Mouse (Mus musculus): Measurements from ENCODE around the gene Fv1. TPM values are rescaled to one million over a fixed set of nuclear protein-coding genes. Genes with fewer than 3 reads are reported as not detected.

Fv1 gene
- polyA plus RNA-seq, 1 experiment from 2014 or later = 12.9 TPM

GRCm38 (mm10) chr4:147888237-147888636 lies 19.5 kb downstream of the Fv1 start:
- no peak overlapping the region for H3K4me3 ChIP-seq (replicated peaks)
- 93% methylated on average over 4 of the region's 4 CpGs for WGBS
- H3K4me2 ChIP-seq = no peak overlapping the region
- no peaks in the 10 kb centered on the region for H3K27me3 ChIP-seq
- H3K36me3 ChIP-seq = peaks cover 94% of the 10 kb centered on the region
- H3K9ac ChIP-seq = no peak overlapping the region
- ATAC-seq (replicated peaks; ENCODE audit: low FRiP score) = no peak
- H3K4me1 ChIP-seq = no peaks in the 10 kb centered on the region
- no peaks in the 10 kb centered on the region for H3K9me3 ChIP-seq (replicated peaks)
- no peak overlapping the region for H3K27ac ChIP-seq

DNA sequence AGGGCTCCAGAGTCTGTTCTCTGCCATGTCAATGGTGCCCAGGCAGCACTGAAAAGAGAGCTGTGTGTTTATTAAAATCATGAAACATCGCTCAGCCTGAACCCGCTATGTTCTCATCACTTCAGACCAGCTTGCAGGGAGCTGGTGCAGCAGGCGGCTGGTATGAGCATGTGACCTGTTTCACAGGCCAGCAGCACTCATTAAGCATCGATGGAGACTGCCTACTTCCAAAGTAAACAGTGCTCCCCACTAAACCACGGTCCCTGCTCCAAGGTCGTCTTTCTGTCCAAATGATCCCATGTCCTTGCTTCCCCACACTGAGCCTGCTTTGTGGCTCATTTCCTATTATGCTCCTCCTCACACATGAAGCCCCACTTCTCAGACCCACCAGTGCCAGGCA lies 21.6 kb downstream of the Fv1 start:
- WGBS = 85% methylated on average over 6 of the region's 6 CpGs
- no peak for ATAC-seq (replicated peaks; ENCODE audit: low FRiP score)
- H3K9me3 ChIP-seq (replicated peaks) = no peaks in the 10 kb centered on the region
- no peak overlapping the region for H3K27ac ChIP-seq
- peaks cover 93% of the 10 kb centered on the region for H3K36me3 ChIP-seq
- H3K4me1 ChIP-seq = no peaks in the 10 kb centered on the region
- H3K4me2 ChIP-seq = no peak overlapping the region
- H3K9ac ChIP-seq = no peak overlapping the region
- H3K4me3 ChIP-seq (replicated peaks) = no peak overlapping the region
- no peaks in the 10 kb centered on the region for H3K27me3 ChIP-seq

- no peak overlapping the region for H3K4me2 ChIP-seq
- H3K9ac ChIP-seq = no peak overlapping the region
- H3K4me1 ChIP-seq = no peaks in the 10 kb centered on the region
- H3K4me3 ChIP-seq (replicated peaks) = no peak overlapping the region
- H3K27me3 ChIP-seq = no peaks in the 10 kb centered on the region
- H3K9me3 ChIP-seq (replicated peaks) = no peaks in the 10 kb centered on the region
- WGBS = 92% methylated on average over 4 of the region's 4 CpGs
- no peak for ATAC-seq (replicated peaks; ENCODE audit: low FRiP score)
- peaks cover 97% of the 10 kb centered on the region for H3K36me3 ChIP-seq
- no peak overlapping the region for H3K27ac ChIP-seq
Observed at GRCm38 (mm10) chr4:147895815-147896330, 27.1 kb downstream of the Fv1 start.

GRCm38 (mm10) chr4:147896411-147896810 lies 27.6 kb downstream of the Fv1 start:
- Histone ChIP-seq H3K27ac (no peak overlapping the region), H3K4me1 (no peaks in the 10 kb centered on the region), H3K27me3 (no peaks in the 10 kb centered on the region), H3K4me2 (no peak overlapping the region), H3K9me3 (replicated peaks) (no peaks in the 10 kb centered on the region), H3K36me3 (peaks cover 91% of the 10 kb centered on the region), H3K4me3 (replicated peaks) (no peak overlapping the region), H3K9ac (no peak overlapping the region)
- 68% methylated on average over 1 of the region's 1 CpGs for WGBS
- ATAC-seq (replicated peaks; ENCODE audit: low FRiP score) = no peak

DNA sequence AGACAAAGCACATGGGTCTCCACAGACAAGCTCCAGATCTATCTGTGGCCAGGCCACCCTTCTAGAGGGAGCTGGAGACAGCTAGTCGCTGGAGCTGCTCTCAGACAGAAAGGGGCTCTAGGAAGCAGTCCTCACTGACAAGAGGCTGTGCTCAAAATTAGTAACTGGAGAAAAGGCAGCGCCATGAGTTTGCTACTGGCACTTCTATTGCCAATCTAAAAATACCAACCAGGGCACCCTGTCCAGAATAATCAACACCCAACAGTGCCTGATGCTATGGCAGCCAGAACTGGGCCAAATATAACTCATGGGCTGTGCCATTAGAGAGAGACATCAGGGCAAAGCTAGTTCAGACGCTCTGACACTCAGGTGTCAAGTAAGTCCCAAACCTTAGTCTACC lies 28.6 kb downstream of the Fv1 start:
- no peak for ATAC-seq (replicated peaks; ENCODE audit: low FRiP score)
- H3K4me2 ChIP-seq = no peak overlapping the region
- H3K9me3 ChIP-seq (replicated peaks) = no peaks in the 10 kb centered on the region
- H3K4me1 ChIP-seq = no peaks in the 10 kb centered on the region
- H3K9ac ChIP-seq = no peak overlapping the region
- H3K27ac ChIP-seq = no peak overlapping the region
- no peaks in the 10 kb centered on the region for H3K27me3 ChIP-seq
- H3K4me3 ChIP-seq (replicated peaks) = no peak overlapping the region
- WGBS = 84% methylated on average over 3 of the region's 3 CpGs
- H3K36me3 ChIP-seq = peaks cover 91% of the 10 kb centered on the region

DNA sequence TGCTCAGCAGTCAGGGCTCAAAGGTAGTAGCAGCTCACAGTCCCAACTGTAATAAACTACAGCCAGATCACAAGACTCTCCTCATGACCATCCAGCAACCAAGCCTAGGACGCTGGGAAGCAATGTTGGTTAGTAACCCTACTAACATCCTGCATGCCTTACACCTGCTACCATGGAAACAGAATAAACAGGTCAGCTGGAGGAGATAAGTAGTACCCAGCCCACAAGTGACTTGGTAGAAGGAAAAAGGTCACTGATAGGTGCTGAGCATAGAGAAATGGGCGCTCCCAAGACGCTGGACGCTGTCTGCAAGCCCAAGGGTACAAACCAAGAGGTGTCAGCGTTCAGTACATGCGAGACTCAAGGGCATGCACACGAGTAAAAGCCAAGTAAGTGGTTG lies 31.7 kb downstream of the Fv1 start:
- no peak for ATAC-seq (replicated peaks; ENCODE audit: low FRiP score)

GRCm38 (mm10) chr4:147902906-147903500 lies 34.2 kb downstream of the Fv1 start:
- no peak overlapping the region for H3K9ac ChIP-seq
- H3K4me3 ChIP-seq (replicated peaks) = no peak overlapping the region
- no peak overlapping the region for H3K4me2 ChIP-seq
- 91% methylated on average over 12 of the region's 12 CpGs for WGBS
- H3K9me3 ChIP-seq (replicated peaks) = no peaks in the 10 kb centered on the region
- no peak for ATAC-seq (replicated peaks; ENCODE audit: low FRiP score)
- no peaks in the 10 kb centered on the region for H3K27me3 ChIP-seq
- no peak overlapping the region for H3K27ac ChIP-seq
- peaks cover 46% of the 10 kb centered on the region for H3K36me3 ChIP-seq
- H3K4me1 ChIP-seq = peaks cover 13% of the 10 kb centered on the region

More for the DNA sequence above, 31.7 kb downstream of the Fv1 start:
- Histone ChIP-seq H3K36me3 (peaks cover 71% of the 10 kb centered on the region), H3K27me3 (no peaks in the 10 kb centered on the region), H3K4me2 (no peak overlapping the region), H3K4me1 (peaks cover 13% of the 10 kb centered on the region), H3K4me3 (replicated peaks) (no peak overlapping the region), H3K9me3 (replicated peaks) (no peaks in the 10 kb centered on the region), H3K9ac (no peak overlapping the region), H3K27ac (no peak overlapping the region)
- WGBS = 90% methylated on average over 7 of the region's 7 CpGs

DNA sequence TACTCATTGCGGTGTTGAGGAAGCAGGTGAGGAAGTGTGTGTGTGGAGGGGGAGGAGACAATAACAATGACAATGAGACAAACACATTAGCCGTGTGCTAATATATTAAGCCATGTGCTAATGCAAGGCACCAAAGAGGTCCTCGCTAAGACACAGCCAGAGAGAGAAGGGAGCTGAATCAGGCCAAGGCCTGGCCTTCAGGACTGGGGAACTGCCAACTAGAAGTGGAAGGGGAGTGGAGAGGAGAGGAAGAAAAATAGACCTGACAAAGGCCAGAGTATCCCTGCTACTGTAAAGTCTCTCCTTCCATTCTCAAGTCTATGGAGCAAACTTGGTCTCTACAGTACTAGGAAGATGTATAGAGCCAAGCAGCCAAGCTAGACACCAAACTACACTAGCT lies 34.8 kb downstream of the Fv1 start:
- peak overlapping the region; percentile 89 for H3K9ac ChIP-seq
- peaks cover 13% of the 10 kb centered on the region for H3K4me1 ChIP-seq
- H3K9me3 ChIP-seq (replicated peaks) = no peaks in the 10 kb centered on the region
- no peak for ATAC-seq (replicated peaks; ENCODE audit: low FRiP score)
- H3K27ac ChIP-seq = no peak overlapping the region
- no peaks in the 10 kb centered on the region for H3K27me3 ChIP-seq
- peak overlapping the region; percentile 97 for H3K4me3 ChIP-seq (replicated peaks)
- WGBS = 72% methylated on average over 3 of the region's 3 CpGs
- peaks cover 40% of the 10 kb centered on the region for H3K36me3 ChIP-seq
- peak overlapping the region; percentile 78 for H3K4me2 ChIP-seq

DNA sequence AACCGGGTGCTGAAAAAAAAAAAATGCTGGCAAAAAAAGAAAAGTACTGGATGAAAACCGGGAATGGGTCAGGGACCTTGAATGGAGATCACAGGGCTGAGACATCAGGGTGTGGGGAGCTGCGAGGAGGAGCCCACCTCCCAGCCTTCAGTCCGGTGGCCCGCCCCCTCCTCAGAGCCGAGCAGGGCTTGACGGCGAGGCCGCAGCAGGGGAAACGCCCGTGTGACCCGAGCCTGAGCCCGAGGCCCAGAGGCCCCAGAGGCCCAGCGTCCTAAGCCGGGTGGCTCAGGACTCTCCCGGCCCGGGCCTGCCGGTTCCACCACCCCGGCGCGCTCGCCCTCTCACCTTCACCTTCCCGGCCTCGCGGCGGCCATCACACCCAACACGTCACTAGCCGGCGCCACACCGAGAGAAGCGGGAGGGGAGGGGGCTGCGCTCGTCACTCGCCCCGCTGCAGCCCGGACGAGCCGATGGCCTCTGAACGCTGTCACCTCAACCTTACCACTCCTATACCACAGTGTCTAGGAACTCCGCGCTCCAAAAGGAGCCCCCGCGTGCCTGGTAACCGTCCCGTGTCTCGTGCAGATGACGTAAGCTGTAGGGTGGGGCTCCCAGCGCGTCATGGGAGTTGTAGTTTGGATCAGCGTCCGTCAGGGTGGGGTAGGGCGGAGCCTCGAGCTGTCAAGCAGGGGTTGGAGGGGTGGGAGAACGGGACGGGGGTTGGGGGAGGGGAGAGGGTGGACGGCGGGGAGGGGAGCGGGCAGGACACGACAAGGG lies 35.7 kb downstream of the Fv1 start, which contains the start of gene Mfn2:
Mfn2 (minus strand) TSS at position 392 of the 777 bp plus-strand sequence.
- H3K4me2 ChIP-seq = peak within 1 kb of the TSS; percentile 78
- H3K36me3 ChIP-seq = peaks cover 31% of the 10 kb centered on the region
- ATAC-seq (replicated peaks; ENCODE audit: low FRiP score) = peak; percentile 94
- peak within 1 kb of the TSS; percentile 86 for H3K27ac ChIP-seq
- H3K4me3 ChIP-seq (replicated peaks) = peak within 1 kb of the TSS; percentile 97
- peaks cover 13% of the 10 kb centered on the region for H3K4me1 ChIP-seq
- H3K9ac ChIP-seq = peak within 1 kb of the TSS; percentile 89
- no peaks in the 10 kb centered on the region for H3K9me3 ChIP-seq (replicated peaks)
- 1% methylated on average over 54 of the region's 59 CpGs for WGBS
- H3K27me3 ChIP-seq = no peaks in the 10 kb centered on the region

DNA sequence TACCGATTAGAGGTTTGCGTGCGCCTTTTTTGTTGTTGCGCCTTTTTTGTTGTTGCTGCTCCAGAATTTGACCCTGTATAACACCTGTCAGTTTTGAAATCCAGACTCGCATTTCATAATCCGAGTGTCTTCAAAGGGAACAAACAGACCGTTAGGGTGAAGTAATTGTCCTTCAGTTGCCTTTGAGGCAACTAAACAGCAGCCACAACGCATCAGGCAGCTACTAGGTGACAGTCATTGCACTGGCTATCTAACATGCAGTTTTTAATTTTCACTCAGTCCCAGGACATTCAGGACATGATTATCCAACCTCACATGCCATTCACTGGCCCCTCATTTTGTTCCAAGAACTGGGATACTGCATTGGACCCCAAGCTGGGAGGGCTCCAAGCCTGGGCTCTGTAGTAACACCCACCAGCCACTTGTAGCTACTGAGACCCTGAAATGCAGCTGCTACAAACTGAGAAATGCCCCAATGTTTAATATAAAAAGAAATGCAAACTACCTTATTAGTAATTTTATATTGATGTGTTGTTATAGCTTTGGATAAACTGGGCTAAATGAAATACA lies 36.4 kb downstream of the Fv1 start:
- ATAC-seq (replicated peaks; ENCODE audit: low FRiP score) = peak; percentile 19
- H3K9me3 ChIP-seq (replicated peaks) = no peaks in the 10 kb centered on the region
- WGBS = 2% methylated on average over 8 of the region's 8 CpGs
- peaks cover 29% of the 10 kb centered on the region for H3K36me3 ChIP-seq
- peak overlapping the region; percentile 78 for H3K4me2 ChIP-seq
- H3K27ac ChIP-seq = no peak overlapping the region
- H3K4me3 ChIP-seq (replicated peaks) = peak overlapping the region; percentile 97
- peak overlapping the region; percentile 89; the same call in 1 of the 2 replicates for H3K9ac ChIP-seq
- H3K4me1 ChIP-seq = peaks cover 13% of the 10 kb centered on the region
- H3K27me3 ChIP-seq = no peaks in the 10 kb centered on the region

- Histone ChIP-seq H3K9ac (no peak overlapping the region), H3K4me2 (no peak overlapping the region), H3K36me3 (peaks cover 30% of the 10 kb centered on the region), H3K27ac (no peak overlapping the region), H3K27me3 (no peaks in the 10 kb centered on the region), H3K4me3 (replicated peaks) (no peak overlapping the region), H3K4me1 (peaks cover 13% of the 10 kb centered on the region), H3K9me3 (replicated peaks) (no peaks in the 10 kb centered on the region)
- ATAC-seq (replicated peaks; ENCODE audit: low FRiP score) = no peak
- 84% methylated on average over 5 of the region's 5 CpGs for WGBS
Observed at GRCm38 (mm10) chr4:147906230-147906629, 37.5 kb downstream of the Fv1 start.

- ATAC-seq (replicated peaks; ENCODE audit: low FRiP score) = no peak
- H3K9me3 ChIP-seq (replicated peaks) = no peaks in the 10 kb centered on the region
- peaks cover 31% of the 10 kb centered on the region for H3K36me3 ChIP-seq
- no peak overlapping the region for H3K4me3 ChIP-seq (replicated peaks)
- H3K9ac ChIP-seq = no peak overlapping the region
- H3K4me2 ChIP-seq = no peak overlapping the region
- H3K27ac ChIP-seq = no peak overlapping the region
- H3K4me1 ChIP-seq = peaks cover 5% of the 10 kb centered on the region
- WGBS = 89% methylated on average over 5 of the region's 5 CpGs
- H3K27me3 ChIP-seq = no peaks in the 10 kb centered on the region
Observed at GRCm38 (mm10) chr4:147909486-147909885, 40.7 kb downstream of the Fv1 start.

Measured in kidney, embryonic 15.5 days (tissue).